Mouse (Mus musculus) hindbrain, embryonic 14.5 days (tissue): Measurements from ENCODE around the gene Sertad3. TPM values are rescaled to one million over a fixed set of nuclear protein-coding genes. Genes with fewer than 3 reads are reported as not detected.

Source experiments
- ATAC-seq: fragments of 200-750 bp; cut with Nextera tagmentation; 2 replicates; pipeline ENCODE4 v1.8.0; 2017; ENCODE audit warnings: moderate number of reproducible peaks, mild to moderate bottlenecking, moderate TSS enrichment, moderate library complexity; ENCODE audit not compliant: low FRiP score
- DNase-seq: peaks from one replicate; pipeline ENCODE4 v3.0.0-alpha.2; 2015; ENCODE audit warnings: low spot score
- H3K27ac ChIP-seq: fragments of 300-500 bp; sonication (generic); 2 replicates; pipeline ENCODE4 v1.5.1; 2014; ENCODE audit warnings: mild to moderate bottlenecking, moderate library complexity
- H3K27me3 ChIP-seq: fragments of 300-500 bp; sonication (generic); 2 replicates; pipeline ENCODE4 v1.6.1; 2014; ENCODE audit warnings: mild to moderate bottlenecking, low read length, mixed read lengths; ENCODE audit not compliant: control insufficient read depth, insufficient read depth
- H3K36me3 ChIP-seq: fragments of 300-500 bp; sonication (generic); replicated peaks from 2 replicates; pipeline ENCODE4 v1.6.1; 2014; ENCODE audit not compliant: control insufficient read depth, insufficient read depth
- H3K4me1 ChIP-seq: fragments of 300-500 bp; sonication (generic); replicated peaks from 2 replicates; pipeline ENCODE4 v1.6.1; 2014; ENCODE audit warnings: antibody characterized with exemption, low read length, mixed read lengths; ENCODE audit not compliant: control insufficient read depth, insufficient read depth
- H3K4me2 ChIP-seq: fragments of 300-500 bp; sonication (generic); replicated peaks from 2 replicates; pipeline ENCODE4 v1.6.1; 2014; ENCODE audit warnings: mild to moderate bottlenecking, moderate library complexity
- H3K4me3 ChIP-seq: fragments of 300-500 bp; sonication (generic); replicated peaks from 2 replicates; pipeline ENCODE4 v1.5.1; 2014; ENCODE audit warnings: mild to moderate bottlenecking, low read length
- H3K9ac ChIP-seq: fragments of 300-500 bp; sonication (generic); 2 replicates; pipeline ENCODE4 v1.6.1; 2014
- H3K9me3 ChIP-seq: fragments of 300-500 bp; sonication (generic); 2 replicates; pipeline ENCODE4 v1.6.1; 2016; ENCODE audit warnings: low read length; ENCODE audit not compliant: control insufficient read depth
- WGBS: fragments of 180-500 bp; shearing (Covaris S2); extraction: QIAGEN DNeasy Blood & Tissue Kit; methylation state at CpG from one replicate; pipeline ENCODE4 v1.1.7; 2014; 5-methylcytosine and 5-hydroxymethylcytosine counted together
- polyA plus RNA-seq: library from polyadenylated mRNA; unstranded; fragments of >200 nt; fragmentation: Nextera tagmentation; extraction: Ambion mirVana; gene quantifications from 2 replicates; pipeline ENCODE4 v1.2.1, GENCODE M21; 2014

The Sertad3 gene
- 8.4 and 9.3 TPM in 2 replicates for polyA plus RNA-seq

DNA sequence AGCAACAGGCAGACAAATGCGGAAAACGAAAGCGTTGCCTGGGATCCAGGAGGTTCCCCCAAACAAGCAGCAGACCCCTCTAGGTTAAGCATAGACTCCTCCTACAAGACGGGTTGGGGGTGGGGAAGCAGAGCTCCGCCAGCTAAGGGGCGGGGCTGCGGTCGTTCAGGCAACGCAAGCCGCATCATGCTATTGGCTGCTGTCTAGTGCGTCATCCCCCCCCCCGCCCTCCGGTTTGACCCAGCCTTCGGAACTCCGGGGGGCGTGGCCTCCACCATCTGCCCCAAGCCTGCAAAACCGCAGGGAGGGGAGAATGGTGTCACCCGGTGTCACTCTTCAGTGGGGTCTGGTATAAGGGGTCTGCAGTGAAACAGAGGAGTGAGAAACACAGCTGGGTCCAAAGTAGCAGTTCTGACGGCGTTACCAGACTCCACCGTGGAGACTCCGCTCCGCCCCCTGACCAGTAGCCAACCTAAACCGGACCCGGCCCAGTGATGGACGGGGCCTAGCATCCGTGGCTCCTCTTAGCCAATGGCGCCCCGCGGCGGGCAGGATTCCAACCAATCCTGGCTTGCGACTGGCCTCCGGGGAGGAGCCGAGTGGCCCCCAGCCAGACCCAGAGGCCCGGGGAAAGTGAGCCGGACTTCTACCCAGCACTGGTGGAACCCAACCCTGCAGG, at the start of gene Sertad3:
TSS of gene Sertad3 (plus strand) at position 613 of the 679 bp plus-strand sequence.
- H3K4me1 ChIP-seq = no peaks in the 10 kb centered on the region
- peak; percentile 93 for ATAC-seq

GRCm38 (mm10) chr7:27427387-27427786, 46.2 kb upstream of the Sertad3 start:
- Histone ChIP-seq H3K9ac (no peak overlapping the region), H3K4me3 (no peak overlapping the region), H3K9me3 (peaks cover 6% of the 10 kb centered on the region; the same call in 1 of the 2 replicates), H3K27me3 (no peaks in the 10 kb centered on the region; the same call in 1 of the 2 replicates), H3K4me2 (no peak overlapping the region), H3K36me3 (peaks cover 19% of the 10 kb centered on the region), H3K27ac (no peak overlapping the region), H3K4me1 (no peaks in the 10 kb centered on the region)
- DNase-seq = no peak
- 88% methylated on average over 1 of the region's 1 CpGs for WGBS
- ATAC-seq = no peak

More for the DNA sequence above, at the start of gene Sertad3:
- Histone ChIP-seq H3K4me2 (peak within 1 kb of the TSS; percentile 83), H3K27ac (peak within 1 kb of the TSS; percentile 82), H3K9ac (peak within 1 kb of the TSS; percentile 62), H3K27me3 (no peaks in the 10 kb centered on the region), H3K9me3 (no peaks in the 10 kb centered on the region), H3K4me3 (peak within 1 kb of the TSS; percentile 61), H3K36me3 (0 out of 2 replicates have a peak, but pooled peaks cover 6% of the 10 kb centered on the region)
- whole genome bisulfite sequencing = under 1% methylated on average over 35 of the region's 36 CpGs
- peak; percentile 93 for DNase-seq

DNA sequence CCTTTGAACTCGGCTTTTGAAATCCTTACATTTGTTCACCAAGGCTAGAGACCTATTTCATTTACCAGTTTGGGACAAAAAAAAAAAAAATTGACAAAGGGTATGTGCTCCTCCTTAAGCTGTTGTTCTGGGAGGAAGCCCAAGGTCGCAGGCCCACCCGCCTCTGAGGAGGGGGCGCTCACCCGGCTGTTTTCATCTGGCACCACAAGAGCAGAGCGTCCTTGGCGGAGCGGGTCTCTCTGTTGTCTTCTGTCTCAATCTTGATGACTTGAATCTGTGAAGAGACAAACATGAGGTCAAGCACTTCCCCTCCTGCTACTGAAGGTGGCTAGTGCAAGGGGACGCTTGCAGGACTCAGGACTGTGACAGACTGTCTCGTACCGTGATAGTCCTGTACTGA, 45.6 kb upstream of the Sertad3 start:
- peaks cover 6% of the 10 kb centered on the region; the same call in 1 of the 2 replicates for H3K9me3 ChIP-seq
- H3K4me2 ChIP-seq = no peak overlapping the region
- no peak overlapping the region for H3K4me3 ChIP-seq
- H3K36me3 ChIP-seq = peaks cover 22% of the 10 kb centered on the region
- 85% methylated on average over 11 of the region's 11 CpGs for WGBS
- H3K27me3 ChIP-seq = no peaks in the 10 kb centered on the region; the same call in none of the 2 replicates
- no peak overlapping the region for H3K9ac ChIP-seq
- no peak for ATAC-seq
- H3K4me1 ChIP-seq = no peaks in the 10 kb centered on the region
- no peak for DNase-seq
- H3K27ac ChIP-seq = no peak overlapping the region

- peaks cover 20% of the 10 kb centered on the region for H3K36me3 ChIP-seq
- DNase-seq = no peak
- H3K9me3 ChIP-seq = peaks cover 6% of the 10 kb centered on the region; the same call in 1 of the 2 replicates
- no peak overlapping the region for H3K4me2 ChIP-seq
- H3K4me3 ChIP-seq = no peak overlapping the region
- H3K27me3 ChIP-seq = peaks cover 8% of the 10 kb centered on the region
- ATAC-seq = no peak
- no peak overlapping the region for H3K9ac ChIP-seq
- no peak overlapping the region for H3K27ac ChIP-seq
- no peaks in the 10 kb centered on the region for H3K4me1 ChIP-seq
- 58% methylated on average over 2 of the region's 2 CpGs for WGBS
Observed at GRCm38 (mm10) chr7:27429135-27429534, 44.4 kb upstream of the Sertad3 start.

DNA sequence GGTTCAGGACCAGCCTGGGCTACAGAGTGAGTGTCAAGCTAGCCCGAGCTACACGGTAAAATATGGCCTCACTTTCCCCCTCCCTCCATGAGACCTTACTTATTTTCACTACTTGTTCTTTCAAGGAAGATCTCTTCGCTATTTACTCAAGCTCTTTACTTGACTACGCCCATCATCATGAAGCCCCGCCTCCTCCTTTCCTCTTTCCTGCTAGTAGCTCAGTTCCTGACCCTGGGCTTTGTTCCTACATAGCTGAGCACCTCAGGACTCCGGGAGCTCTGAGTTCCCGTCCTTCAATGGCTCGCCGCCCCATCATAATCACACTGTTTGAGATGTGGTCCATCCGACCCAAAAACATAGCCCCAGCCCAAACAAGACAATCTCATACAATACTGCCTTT, 40.2 kb upstream of the Sertad3 start:
- ATAC-seq (no peak), DNase-seq (no peak)
- no peaks in the 10 kb centered on the region for H3K4me1 ChIP-seq
- no peak overlapping the region for H3K4me3 ChIP-seq
- H3K9ac ChIP-seq = no peak overlapping the region
- H3K27me3 ChIP-seq = peaks cover 21% of the 10 kb centered on the region
- peaks cover 7% of the 10 kb centered on the region; the same call in 1 of the 2 replicates for H3K36me3 ChIP-seq
- no peak overlapping the region for H3K27ac ChIP-seq
- no peak overlapping the region for H3K4me2 ChIP-seq
- peaks cover 6% of the 10 kb centered on the region; the same call in 1 of the 2 replicates for H3K9me3 ChIP-seq
- 31% methylated on average over 10 of the region's 10 CpGs for WGBS

DNA sequence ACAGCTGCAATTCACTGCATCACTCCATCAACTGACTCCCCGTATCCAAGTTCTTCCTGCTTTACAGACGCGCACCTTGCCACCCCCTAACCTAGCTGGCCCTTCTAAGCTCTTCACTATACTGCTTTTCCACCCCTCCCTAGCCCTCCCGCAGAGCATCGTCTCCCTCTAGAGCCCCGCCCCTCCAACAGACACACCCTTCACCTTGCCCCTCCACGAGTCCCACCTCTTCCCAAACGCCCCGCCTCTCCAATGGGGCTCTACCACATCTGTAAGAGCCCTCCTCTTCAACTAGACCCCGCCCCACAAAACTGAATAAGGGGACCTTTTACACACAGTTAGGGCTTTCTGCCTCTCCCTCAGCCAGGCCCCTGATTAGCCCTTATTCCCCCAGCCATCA, 39.8 kb upstream of the Sertad3 start:
- H3K27me3 ChIP-seq = peaks cover 21% of the 10 kb centered on the region
- H3K9me3 ChIP-seq = peaks cover 6% of the 10 kb centered on the region; the same call in 1 of the 2 replicates
- peaks cover 7% of the 10 kb centered on the region; the same call in 1 of the 2 replicates for H3K36me3 ChIP-seq
- H3K27ac ChIP-seq = no peak overlapping the region
- H3K4me3 ChIP-seq = no peak overlapping the region
- no peak overlapping the region for H3K9ac ChIP-seq
- H3K4me1 ChIP-seq = no peaks in the 10 kb centered on the region
- no peak for ATAC-seq
- 12% methylated on average over 10 of the region's 10 CpGs for WGBS
- no peak for DNase-seq
- no peak overlapping the region for H3K4me2 ChIP-seq

- H3K27me3 ChIP-seq = peaks cover 21% of the 10 kb centered on the region
- no peaks in the 10 kb centered on the region for H3K4me1 ChIP-seq
- no peak overlapping the region for H3K9ac ChIP-seq
- H3K9me3 ChIP-seq = 0 out of 2 replicates have a peak, but pooled peaks cover 5% of the 10 kb centered on the region
- ATAC-seq (no peak), DNase-seq (no peak)
- no peak overlapping the region for H3K27ac ChIP-seq
- H3K36me3 ChIP-seq = peaks cover 12% of the 10 kb centered on the region; the same call in 1 of the 2 replicates
- H3K4me2 ChIP-seq = no peak overlapping the region
- WGBS = 61% methylated on average over 5 of the region's 5 CpGs
- no peak overlapping the region for H3K4me3 ChIP-seq
Observed at GRCm38 (mm10) chr7:27437544-27437943, 36.0 kb upstream of the Sertad3 start.

GRCm38 (mm10) chr7:27440014-27440413, 33.6 kb upstream of the Sertad3 start:
- H3K9ac ChIP-seq = no peak overlapping the region
- ATAC-seq = no peak
- H3K4me1 ChIP-seq = no peaks in the 10 kb centered on the region
- WGBS = 82% methylated on average over 4 of the region's 4 CpGs
- no peak overlapping the region for H3K4me3 ChIP-seq
- no peak overlapping the region for H3K4me2 ChIP-seq
- H3K36me3 ChIP-seq = peaks cover 9% of the 10 kb centered on the region; the same call in 1 of the 2 replicates
- H3K9me3 ChIP-seq = 0 out of 2 replicates have a peak, but pooled peaks cover 5% of the 10 kb centered on the region
- DNase-seq = no peak
- H3K27ac ChIP-seq = no peak overlapping the region
- H3K27me3 ChIP-seq = peaks cover 9% of the 10 kb centered on the region

GRCm38 (mm10) chr7:27446051-27446450, 27.5 kb upstream of the Sertad3 start:
- 0 out of 2 replicates have a peak, but pooled peaks cover 1% of the 10 kb centered on the region for H3K36me3 ChIP-seq
- H3K4me3 ChIP-seq = peak overlapping the region; percentile 62
- peak overlapping the region; percentile 80 for H3K27ac ChIP-seq
- H3K4me1 ChIP-seq = peaks cover 15% of the 10 kb centered on the region
- ATAC-seq (no peak; the same call in 1 of the 2 replicates), DNase-seq (no peak)
- H3K4me2 ChIP-seq = peak overlapping the region; percentile 87
- H3K9me3 ChIP-seq = no peaks in the 10 kb centered on the region
- peak overlapping the region; percentile 78 for H3K9ac ChIP-seq
- WGBS = 4% methylated on average over 17 of the region's 18 CpGs
- peaks cover 13% of the 10 kb centered on the region for H3K27me3 ChIP-seq
